Mouse (Mus musculus): ENCODE data around the gene Trim2.

- TF ChIP-seq CTCF (IDR thresholded peaks at IDR 0.05; ENCODE audit: borderline replicate concordance, insufficient read depth, low read length) (no peak), POLR2A (IDR thresholded peaks at IDR 0.05; ENCODE audit: low read depth, low read length) (no peak)
These were observed 28.9 kb upstream of the Trim2 start for GRCm38 (mm10) chr3:84335421-84336073.
